Mouse (Mus musculus): Measurements from ENCODE around the gene Sbno1.

DNA sequence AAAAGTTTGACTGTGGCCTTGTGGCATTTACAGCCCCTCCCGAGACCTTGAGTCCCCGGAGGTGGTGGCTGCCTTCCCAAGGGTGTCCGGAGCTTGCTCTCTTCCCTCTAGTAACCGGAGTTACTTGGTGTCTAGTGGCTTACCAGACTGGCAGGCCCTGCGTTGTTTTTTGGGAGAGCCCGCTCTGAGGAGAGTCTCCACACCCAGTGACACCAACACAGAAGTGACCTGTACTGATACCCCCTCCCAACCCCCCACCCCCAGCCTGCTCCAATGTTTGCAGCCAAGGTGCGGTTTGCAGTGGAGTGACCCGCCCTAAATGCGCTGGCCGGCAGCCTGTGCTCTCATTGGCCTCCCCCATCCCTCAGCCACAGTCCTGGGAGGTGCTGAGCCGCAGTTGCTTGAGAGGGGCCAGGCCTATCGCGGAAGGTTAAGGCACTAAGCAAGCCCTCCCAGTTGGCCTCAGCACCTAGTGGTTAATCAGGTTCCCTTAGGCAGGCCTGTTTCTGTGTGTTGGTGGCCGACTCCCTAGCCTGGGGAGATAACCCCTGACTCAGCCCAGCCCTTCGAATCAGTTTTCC lies 20.6 kb upstream of the Sbno1 start:
- TF ChIP-seq CTCF (IDR thresholded peaks at IDR 0.05; ENCODE audit: borderline replicate concordance, extremely low read depth, insufficient read depth, insufficient read length) (no peak), POLR2A (IDR thresholded peaks at IDR 0.05; ENCODE audit: borderline replicate concordance, extremely low read depth, insufficient read depth, insufficient read length, poor library complexity, severe bottlenecking) (no peak)
